8 mouse cellular contexts compared by ENCODE assay signal in genomic region chr9:70655764-70656129, GRCm38 (mm10). TPM values are rescaled to one million over a fixed set of nuclear protein-coding genes. Genes with fewer than 3 reads are reported as not detected.
DNase-seq lines count a peak whose midpoint lies in the region; ATAC-seq and TF ChIP-seq lines count a peak whose summit lies in the region.

No protein-coding gene starts in this region.

- no peaks in the 10 kb centered on the region for H3K9me3 ChIP-seq in lung, embryonic 16.5 days (ENCODE audit: control insufficient read depth, low read length)
- H3K9me3 ChIP-seq in limb, embryonic 12.5 days = no peaks in the 10 kb centered on the region
- H3K9me3 ChIP-seq in neural tube, embryonic 15.5 days (replicated peaks) = no peaks in the 10 kb centered on the region

- no peak for TF ChIP-seq POLR2A in cerebellum, adult 2 months (IDR thresholded peaks at IDR 0.05; ENCODE audit: borderline replicate concordance, insufficient read depth, low read length)

- no peak for TF ChIP-seq CTCF in cerebellum, adult 2 months (IDR thresholded peaks at IDR 0.05; ENCODE audit: borderline replicate concordance, insufficient read depth, low read depth, low read length)

- peaks cover 6% of the 10 kb centered on the region; the same call in 1 of the 2 replicates for H3K4me1 ChIP-seq in cerebellum, adult 2 months (ENCODE audit: control insufficient read depth, insufficient read depth, low read length)
- peaks cover 8% of the 10 kb centered on the region; the same call in 1 of the 2 replicates for H3K4me1 ChIP-seq in lung, embryonic 16.5 days (replicated peaks; ENCODE audit: control insufficient read depth, insufficient read depth, low read length)
- peaks cover 7% of the 10 kb centered on the region for H3K4me1 ChIP-seq in limb, embryonic 12.5 days (replicated peaks)
- peaks cover 43% of the 10 kb centered on the region for H3K4me1 ChIP-seq in neural tube, embryonic 15.5 days

- peak overlapping the region; percentile 100 for H3K4me3 ChIP-seq in cerebellum, adult 2 months (replicated peaks; ENCODE audit: insufficient read depth, low read depth, low read length)
- H3K4me3 ChIP-seq in lung, embryonic 16.5 days (ENCODE audit: low read length) = peak overlapping the region; percentile 91
- H3K4me3 ChIP-seq in limb, embryonic 12.5 days (replicated peaks) = peak overlapping the region; percentile 82
- peak overlapping the region; percentile 99 for H3K4me3 ChIP-seq in neural tube, embryonic 15.5 days (replicated peaks)

- no peaks in the 10 kb centered on the region for H3K27me3 ChIP-seq in cerebellum, adult 2 months (ENCODE audit: control insufficient read depth, insufficient read depth, low read length)
- no peaks in the 10 kb centered on the region for H3K27me3 ChIP-seq in lung, embryonic 16.5 days (ENCODE audit: control insufficient read depth, insufficient read depth, low read depth, low read length)
- peaks cover 4% of the 10 kb centered on the region; the same call in 1 of the 2 replicates for H3K27me3 ChIP-seq in limb, embryonic 12.5 days
- H3K27me3 ChIP-seq in neural tube, embryonic 15.5 days (replicated peaks) = no peaks in the 10 kb centered on the region

- no peak overlapping the region; the same call in 1 of the 2 replicates for H3K27ac ChIP-seq in cerebellum, adult 2 months (ENCODE audit: insufficient read depth, low read length)
- H3K27ac ChIP-seq in lung, embryonic 16.5 days (ENCODE audit: low read length) = no peak overlapping the region
- no peak overlapping the region for H3K27ac ChIP-seq in limb, embryonic 12.5 days
- 0 out of 2 replicates have a peak overlapping the region, but pooled peaks have one; percentile 97 for H3K27ac ChIP-seq in neural tube, embryonic 15.5 days (replicated peaks)

- ATAC-seq in lung, embryonic 16.5 days (ENCODE audit: low read depth) = no peak
- ATAC-seq in limb, embryonic 12.5 days (ENCODE audit: insufficient number of reproducible peaks, insufficient read depth, low FRiP score, low TSS enrichment, low read depth) = no peak
- no peak for ATAC-seq in neural tube, embryonic 15.5 days (ENCODE audit: low FRiP score)

- no peak for DNase-seq in cerebellum, adult 2 months
- no peak for DNase-seq in cerebellum, adult 18-20 months
- no peak for DNase-seq in lung, postnatal 25 days (ENCODE audit: low spot score)
- no peak for DNase-seq in T-cell, adult 2 months (ENCODE audit: low spot score)
- no peak for DNase-seq in MN1 (ENCODE audit: low spot score)

- peak overlapping the region; percentile 60 for H3K4me2 ChIP-seq in lung, embryonic 16.5 days (ENCODE audit: low read depth, low read length)
- H3K4me2 ChIP-seq in limb, embryonic 12.5 days = peak overlapping the region; percentile 93
- H3K4me2 ChIP-seq in neural tube, embryonic 15.5 days = peak overlapping the region; percentile 71

- no peaks in the 10 kb centered on the region for H3K36me3 ChIP-seq in lung, embryonic 16.5 days (ENCODE audit: control insufficient read depth, insufficient read depth, low read length)
- no peaks in the 10 kb centered on the region for H3K36me3 ChIP-seq in limb, embryonic 12.5 days
- no peaks in the 10 kb centered on the region for H3K36me3 ChIP-seq in neural tube, embryonic 15.5 days

- H3K9ac ChIP-seq in lung, embryonic 16.5 days (ENCODE audit: low read length) = no peak overlapping the region
- no peak overlapping the region for H3K9ac ChIP-seq in limb, embryonic 12.5 days (replicated peaks)
- peak overlapping the region; percentile 99 for H3K9ac ChIP-seq in neural tube, embryonic 15.5 days (replicated peaks)

- WGBS in cerebellum, adult 2 months = 6% methylated on average over 2 of the region's 2 CpGs
- WGBS in lung, embryonic 16.5 days = 39% methylated on average over 2 of the region's 2 CpGs
- WGBS in limb, embryonic 12.5 days = 49% methylated on average over 2 of the region's 2 CpGs
- 31% methylated on average over 2 of the region's 2 CpGs for whole genome bisulfite sequencing in neural tube, embryonic 15.5 days

RNA-seq across cellular contexts. Expression of gene Gm10642, which starts 0.3 kb away (rescaled TPM):
- 1.4 and 1.5 TPM in 2 replicates for polyA plus RNA-seq in cerebellum, adult 2 months (2012; rRNA removed)
- 0.11 TPM in 1 of 2 replicates, not detected in the other for polyA plus RNA-seq in lung, embryonic 16.5 days (2015; fragmentation: Nextera tagmentation; extraction: Ambion mirVana)
- 0.18 and 0.35 TPM in 2 replicates for polyA plus RNA-seq in limb, embryonic 12.5 days (2016; fragmentation: Nextera tagmentation; extraction: Ambion mirVana)
- polyA plus RNA-seq in neural tube, embryonic 15.5 days (2015; fragmentation: Nextera tagmentation; extraction: Ambion mirVana) = 0.42 and 0.74 TPM in 2 replicates

RNA-seq across cellular contexts. Expression of gene Mindy2, which starts 1.2 kb away (rescaled TPM):
- polyA plus RNA-seq in cerebellum, adult 2 months (2012; rRNA removed) = 58.4 and 67.3 TPM in 2 replicates
- 7.1 and 8.2 TPM in 2 replicates for polyA plus RNA-seq in lung, embryonic 16.5 days (2015; fragmentation: Nextera tagmentation; extraction: Ambion mirVana)
- 7.6 and 8.0 TPM in 2 replicates for polyA plus RNA-seq in limb, embryonic 12.5 days (2016; fragmentation: Nextera tagmentation; extraction: Ambion mirVana)
- 19.3 and 22.3 TPM in 2 replicates for polyA plus RNA-seq in neural tube, embryonic 15.5 days (2015; fragmentation: Nextera tagmentation; extraction: Ambion mirVana)

RNA-seq across cellular contexts. Expression of gene Adam10, which starts 23.1 kb away (rescaled TPM):
- 44.9 and 47.7 TPM in 2 replicates for polyA plus RNA-seq in cerebellum, adult 2 months (2012; rRNA removed)
- polyA plus RNA-seq in lung, embryonic 16.5 days (2015; fragmentation: Nextera tagmentation; extraction: Ambion mirVana) = 89.2 and 89.5 TPM in 2 replicates
- 62.9 and 70.3 TPM in 2 replicates for polyA plus RNA-seq in limb, embryonic 12.5 days (2016; fragmentation: Nextera tagmentation; extraction: Ambion mirVana)
- polyA plus RNA-seq in neural tube, embryonic 15.5 days (2015; fragmentation: Nextera tagmentation; extraction: Ambion mirVana) = 53.1 and 59.5 TPM in 2 replicates
